Mouse (Mus musculus): Measurements from ENCODE around the gene Myo9b. TPM values are rescaled to one million over a fixed set of nuclear protein-coding genes. Genes with fewer than 3 reads are reported as not detected.

Myo9b gene
- total RNA-seq, 2 experiments from 2014 or later = 29.1 to 32.8 TPM

DNA sequence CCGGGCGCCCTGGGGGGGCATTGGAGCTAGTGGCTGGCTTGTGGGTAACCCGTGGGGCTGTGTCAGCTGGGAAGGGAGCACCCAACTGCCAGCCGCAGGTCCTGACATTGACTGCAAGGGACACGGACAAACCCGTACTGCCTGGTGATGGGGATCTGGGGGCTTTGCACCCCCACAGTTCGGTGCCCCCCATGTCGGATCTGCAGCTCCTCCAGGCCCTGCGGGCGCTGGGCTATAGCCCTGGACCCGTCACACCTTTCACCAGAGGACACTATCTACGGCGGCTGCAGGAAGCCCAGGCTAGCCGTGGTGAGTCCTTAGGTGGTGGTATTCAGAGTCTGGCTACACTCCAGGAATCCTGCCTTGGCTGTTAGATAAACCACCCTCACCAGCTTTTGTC, 134.9 kb downstream of the Myo9b start:
- DNase-seq (ENCODE audit: low spot score in 2 of 2) = no peak

GRCm38 (mm10) chr8:71408231-71408630, 135.7 kb downstream of the Myo9b start:
- DNase-seq (ENCODE audit: low spot score in 2 of 2) = no peak

Other genes with a start within 250 kb of the Myo9b start
- gene Haus8, start 220 bp downstream of the Myo9b start, total RNA-seq (2021) = 10 to 100 TPM; 10.8 to 12.7 TPM
- 100 to 1,000 TPM; 111 to 127 TPM for gene Use1, start 94.1 kb downstream of the Myo9b start, total RNA-seq (2021)
- 10 to 100 TPM; 14.3 to 17.9 TPM for gene Ocel1, start 98.6 kb downstream of the Myo9b start, total RNA-seq (2021)
- 10 to 100 TPM; 44.6 to 46.5 TPM for gene Nr2f6, start 109.2 kb downstream of the Myo9b start, total RNA-seq (2021)
- gene Ushbp1, start 123.1 kb downstream of the Myo9b start, total RNA-seq (2021) = 1 to 10 TPM; 3.3 TPM
- 100 to 1,000 TPM in 1 of 2 experiments, 10 to 100 TPM in 1; 94.1 to 103 TPM for gene Babam1, start 124.1 kb downstream of the Myo9b start, total RNA-seq (2021)
- under 1 TPM; 0.22 to 0.25 TPM for gene Ankle1, start 133.3 kb downstream of the Myo9b start, total RNA-seq (2021)
- 100 to 1,000 TPM; 287 to 312 TPM for gene Abhd8, start 190.9 kb downstream of the Myo9b start, total RNA-seq (2021)
- 10 to 100 TPM; 48.1 to 48.9 TPM for gene Mrpl34, start 192.2 kb downstream of the Myo9b start, total RNA-seq (2021)
- gene Dda1, start 196.5 kb downstream of the Myo9b start, total RNA-seq (2021) = 10 to 100 TPM; 82.5 to 91.6 TPM
- 10 to 100 TPM; 48.4 to 49.2 TPM for gene Ano8, start 213.2 kb downstream of the Myo9b start, total RNA-seq (2021)
- 10 to 100 TPM; 30.4 to 36.1 TPM for gene Gtpbp3, start 215.4 kb downstream of the Myo9b start, total RNA-seq (2021)
- 1 to 10 TPM; 7.4 to 7.9 TPM for gene Plvap, start 239.0 kb downstream of the Myo9b start, total RNA-seq (2021)